Mouse (Mus musculus): ENCODE results near the gene Cdc6. TPM values are rescaled to one million over a fixed set of nuclear protein-coding genes. Genes with fewer than 3 reads are reported as not detected.

Gene Cdc6
- polyA plus RNA-seq, 1 experiment from 2014 or later, result 54.7 TPM

Other genes starting within 250 kb of the Cdc6 start
- gene Gsdma, start 243.4 kb upstream of the Cdc6 start, polyA plus RNA-seq (2014; fragmentation: Nextera tagmentation; extraction: Ambion mirVana), result not detected in 2 replicates
- gene Psmd3, start 225.2 kb upstream of the Cdc6 start, polyA plus RNA-seq (2014; fragmentation: Nextera tagmentation; extraction: Ambion mirVana), result 208 and 220 TPM in 2 replicates
- not detected in 2 replicates for gene Csf3, start 206.5 kb upstream of the Cdc6 start, polyA plus RNA-seq (2014; fragmentation: Nextera tagmentation; extraction: Ambion mirVana)
- gene Med24, start 178.4 kb upstream of the Cdc6 start, polyA plus RNA-seq (2014; fragmentation: Nextera tagmentation; extraction: Ambion mirVana), result 75.9 and 76.6 TPM in 2 replicates
- gene Thra, start 167.2 kb upstream of the Cdc6 start, polyA plus RNA-seq (2014; fragmentation: Nextera tagmentation; extraction: Ambion mirVana), result 35.9 and 36.9 TPM in 2 replicates
- gene Nr1d1, start 132.5 kb upstream of the Cdc6 start, polyA plus RNA-seq (2014; fragmentation: Nextera tagmentation; extraction: Ambion mirVana), result 1.0 and 1.6 TPM in 2 replicates
- 24.0 and 28.4 TPM in 2 replicates for gene Msl1, start 112.3 kb upstream of the Cdc6 start, polyA plus RNA-seq (2014; fragmentation: Nextera tagmentation; extraction: Ambion mirVana)
- gene Casc3, start 102.9 kb upstream of the Cdc6 start, polyA plus RNA-seq (2014; fragmentation: Nextera tagmentation; extraction: Ambion mirVana), result 59.9 and 63.2 TPM in 2 replicates
- gene Rapgefl1, start 71.0 kb upstream of the Cdc6 start, polyA plus RNA-seq (2014; fragmentation: Nextera tagmentation; extraction: Ambion mirVana), result 2.0 and 2.5 TPM in 2 replicates
- gene Wipf2, start 44.2 kb upstream of the Cdc6 start, polyA plus RNA-seq (2014; fragmentation: Nextera tagmentation; extraction: Ambion mirVana), result 5.5 and 6.3 TPM in 2 replicates
- gene Rara, start 20.0 kb downstream of the Cdc6 start, polyA plus RNA-seq (2014; fragmentation: Nextera tagmentation; extraction: Ambion mirVana), result 23.3 and 25.2 TPM in 2 replicates
- gene Gjd3, start 75.2 kb downstream of the Cdc6 start, polyA plus RNA-seq (2014; fragmentation: Nextera tagmentation; extraction: Ambion mirVana), result 0.23 TPM in 1 of 2 replicates, not detected in the other
- gene Top2a, start 116.4 kb downstream of the Cdc6 start, polyA plus RNA-seq (2014; fragmentation: Nextera tagmentation; extraction: Ambion mirVana), result 446 and 476 TPM in 2 replicates
- gene Igfbp4, start 133.4 kb downstream of the Cdc6 start, polyA plus RNA-seq (2014; fragmentation: Nextera tagmentation; extraction: Ambion mirVana), result 246 and 252 TPM in 2 replicates
- 0.27 and 0.65 TPM in 2 replicates for gene Tns4, start 181.5 kb downstream of the Cdc6 start, polyA plus RNA-seq (2014; fragmentation: Nextera tagmentation; extraction: Ambion mirVana)
- gene Ccr7, start 247.3 kb downstream of the Cdc6 start, polyA plus RNA-seq (2014; fragmentation: Nextera tagmentation; extraction: Ambion mirVana), result 0.31 TPM in 1 of 2 replicates, not detected in the other